Mouse (Mus musculus) liver, embryonic 11.5 days (tissue): ENCODE measurements around the gene Naa40. TPM values are rescaled to one million over a fixed set of nuclear protein-coding genes. Genes with fewer than 3 reads are reported as not detected.
A peak's percentile ranks its signal among the peaks of the same experiment; 100 is the strongest.

Experiments used
- ATAC-seq: fragments of 200-750 bp; cut with Nextera tagmentation; replicated peaks from 2 replicates; pipeline ENCODE4 v1.8.0; 2017; ENCODE audit warnings: moderate number of reproducible peaks, mild to moderate bottlenecking, moderate TSS enrichment, moderate library complexity; ENCODE audit not compliant: low FRiP score
- DNase-seq: peaks from one replicate; pipeline ENCODE4 v3.0.0-alpha.2; 2017; ENCODE audit warnings: low spot score
- H3K27ac ChIP-seq: fragments of 300-500 bp; sonication (generic); 2 replicates; pipeline ENCODE4 v1.5.1; 2014; ENCODE audit warnings: mild to moderate bottlenecking, low read depth, low read length, control low read depth
- H3K27me3 ChIP-seq: fragments of 300-500 bp; sonication (generic); replicated peaks from 2 replicates; pipeline ENCODE4 v1.6.1; 2014; ENCODE audit warnings: low read length, mixed read lengths; ENCODE audit not compliant: control insufficient read depth, insufficient read depth
- H3K36me3 ChIP-seq: fragments of 300-500 bp; sonication (generic); 2 replicates; pipeline ENCODE4 v1.6.1; 2014; ENCODE audit warnings: mild to moderate bottlenecking, low read length, moderate library complexity, mixed read lengths; ENCODE audit not compliant: control insufficient read depth, insufficient read depth
- H3K4me1 ChIP-seq: fragments of 300-500 bp; sonication (generic); replicated peaks from 2 replicates; pipeline ENCODE4 v1.6.1; 2014; ENCODE audit warnings: low read length, mixed read lengths; ENCODE audit not compliant: control insufficient read depth, insufficient read depth
- H3K4me2 ChIP-seq: fragments of 300-500 bp; sonication (generic); 2 replicates; pipeline ENCODE4 v1.6.1; 2014; ENCODE audit warnings: mild to moderate bottlenecking, control low read depth, moderate library complexity
- H3K4me3 ChIP-seq: fragments of 300-500 bp; sonication (generic); 2 replicates; pipeline ENCODE4 v1.5.1; 2014; ENCODE audit warnings: low read depth, low read length, control low read depth
- H3K9ac ChIP-seq: fragments of 300-500 bp; sonication (generic); 2 replicates; pipeline ENCODE4 v1.6.1; 2014; ENCODE audit warnings: low read depth, low read length, control low read depth
- H3K9me3 ChIP-seq: fragments of 300-500 bp; sonication (generic); 2 replicates; pipeline ENCODE4 v1.6.1; 2016; ENCODE audit warnings: low read length, inconsistent platforms, mixed read lengths; ENCODE audit not compliant: control insufficient read depth
- WGBS: fragments of 180-500 bp; shearing (Covaris S2); extraction: QIAGEN DNeasy Blood & Tissue Kit; methylation state at CpG from one replicate; pipeline ENCODE4 v1.1.7; 2014; 5-methylcytosine and 5-hydroxymethylcytosine counted together
- polyA plus RNA-seq: library from polyadenylated mRNA; unstranded; fragments of >200 nt; fragmentation: Nextera tagmentation; extraction: Ambion mirVana; gene quantifications from 2 replicates; pipeline ENCODE4 v1.2.1, GENCODE M21; 2014

Gene Naa40
- polyA plus RNA-seq, 1 experiment from 2014 or later = 70.7 TPM

DNA sequence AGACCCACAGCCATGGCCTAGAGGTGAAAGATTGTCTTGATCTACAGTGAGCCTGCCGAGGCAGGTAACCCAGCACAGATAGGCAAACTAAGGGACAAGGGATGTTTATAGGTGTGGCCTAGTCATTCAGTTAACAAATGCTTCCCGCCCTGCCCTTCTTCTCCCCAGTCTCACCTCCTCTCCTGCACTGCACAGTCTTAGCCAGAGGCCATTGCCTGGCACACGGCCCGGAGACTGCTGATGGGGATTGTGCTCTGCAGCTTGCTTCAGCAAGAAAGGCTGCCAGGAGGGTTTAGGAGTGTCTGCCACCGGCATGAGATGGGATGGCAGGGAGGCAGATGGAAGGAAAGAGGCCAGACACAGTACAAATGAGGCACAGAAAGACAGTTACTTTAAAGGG, 16.9 kb upstream of the Naa40 start:
- no peak overlapping the region for H3K27ac ChIP-seq
- ATAC-seq (no peak), DNase-seq (no peak)
- H3K4me3 ChIP-seq = no peak overlapping the region
- no peaks in the 10 kb centered on the region for H3K4me1 ChIP-seq
- 83% methylated on average over 5 of the region's 5 CpGs for WGBS
- H3K9me3 ChIP-seq = no peaks in the 10 kb centered on the region
- no peaks in the 10 kb centered on the region for H3K27me3 ChIP-seq
- no peak overlapping the region for H3K9ac ChIP-seq
- no peak overlapping the region for H3K4me2 ChIP-seq
- H3K36me3 ChIP-seq = no peaks in the 10 kb centered on the region

DNA sequence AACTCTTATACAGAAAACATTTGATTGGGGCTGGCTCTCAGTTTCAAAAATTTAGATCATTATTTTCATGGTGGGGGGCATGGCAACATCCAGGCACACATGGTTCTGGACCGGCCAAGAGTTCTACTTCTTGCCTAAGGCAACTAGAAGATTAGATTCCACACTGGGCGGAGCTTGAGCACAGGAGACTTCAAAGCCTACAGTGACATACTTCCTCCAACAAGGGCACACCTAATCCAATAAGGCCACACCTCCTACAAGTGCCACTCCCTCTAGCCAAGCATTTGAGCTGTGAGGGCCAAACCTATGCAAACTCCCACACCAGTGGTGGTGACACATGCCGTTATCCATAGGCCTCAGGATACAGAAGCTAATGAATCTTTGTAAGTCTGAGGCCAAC, 5.0 kb upstream of the Naa40 start:
- WGBS = 60% methylated on average over 3 of the region's 3 CpGs

DNA sequence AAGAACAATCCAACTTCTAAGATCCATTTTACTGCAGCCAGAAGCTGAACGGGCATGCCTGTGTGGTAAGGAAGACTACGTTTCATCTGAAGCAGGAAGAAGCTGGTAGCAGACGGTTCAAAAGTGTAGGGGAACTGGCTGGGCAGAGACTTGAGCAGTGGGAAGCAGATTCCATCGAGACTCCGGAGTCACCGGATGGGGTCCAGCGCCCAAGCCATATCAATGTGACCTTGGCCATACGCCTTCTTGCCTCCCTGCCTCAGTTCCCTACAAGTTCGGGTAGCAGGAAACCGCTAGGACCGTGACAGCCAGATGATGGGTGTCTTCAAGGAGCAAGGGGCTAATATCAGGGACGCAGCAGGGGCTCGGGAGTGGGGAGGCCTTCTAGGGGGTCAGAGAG, 692 bp downstream of the Naa40 start:
- H3K9me3 ChIP-seq = no peaks in the 10 kb centered on the region
- ATAC-seq (peak; percentile 23), DNase-seq (peak; percentile 45)
- H3K27me3 ChIP-seq = no peaks in the 10 kb centered on the region
- WGBS = 2% methylated on average over 13 of the region's 13 CpGs
- peak overlapping the region; percentile 84 for H3K27ac ChIP-seq
- peaks cover 11% of the 10 kb centered on the region; the same call in 1 of the 2 replicates for H3K36me3 ChIP-seq
- H3K4me1 ChIP-seq = peaks cover 12% of the 10 kb centered on the region
- H3K4me3 ChIP-seq = peak overlapping the region; percentile 81
- H3K4me2 ChIP-seq = peak overlapping the region; percentile 77
- peak overlapping the region; percentile 89 for H3K9ac ChIP-seq

More for the DNA sequence above, 5.0 kb upstream of the Naa40 start:
- peaks cover 3% of the 10 kb centered on the region; the same call in 1 of the 2 replicates for H3K4me1 ChIP-seq
- H3K9ac ChIP-seq = no peak overlapping the region
- no peak overlapping the region for H3K27ac ChIP-seq
- DNase-seq (no peak), ATAC-seq (peak; percentile 46)
- no peak overlapping the region for H3K4me3 ChIP-seq
- no peaks in the 10 kb centered on the region for H3K9me3 ChIP-seq
- H3K4me2 ChIP-seq = no peak overlapping the region
- no peaks in the 10 kb centered on the region for H3K36me3 ChIP-seq
- no peaks in the 10 kb centered on the region for H3K27me3 ChIP-seq

DNA sequence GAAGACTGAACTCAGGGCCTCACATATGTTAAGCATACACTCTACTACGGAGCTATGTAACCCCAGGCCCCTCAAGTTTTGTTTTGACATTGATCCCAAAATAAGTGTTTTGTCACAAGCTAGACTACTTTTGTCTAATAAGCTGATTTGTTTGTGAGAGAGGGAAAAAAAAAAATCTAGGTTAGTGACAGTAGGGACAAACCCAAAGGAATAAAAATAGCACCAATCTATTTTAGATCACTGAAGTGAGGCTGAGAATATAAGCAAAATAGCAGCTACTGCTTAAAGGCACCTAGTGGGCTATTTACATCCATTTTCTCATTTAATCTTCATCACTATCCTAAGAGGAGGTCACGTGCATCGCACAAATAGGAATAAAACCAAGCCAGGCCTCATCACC, 1.4 kb downstream of the Naa40 start:
- peak overlapping the region; percentile 81 for H3K4me3 ChIP-seq
- peak overlapping the region; percentile 89 for H3K9ac ChIP-seq
- DNase-seq = no peak
- H3K9me3 ChIP-seq = no peaks in the 10 kb centered on the region
- no peak overlapping the region for H3K27ac ChIP-seq
- peaks cover 11% of the 10 kb centered on the region; the same call in 1 of the 2 replicates for H3K36me3 ChIP-seq
- H3K4me2 ChIP-seq = peak overlapping the region; percentile 77
- H3K4me1 ChIP-seq = peaks cover 12% of the 10 kb centered on the region
- no peak for ATAC-seq
- H3K27me3 ChIP-seq = no peaks in the 10 kb centered on the region
- 89% methylated on average over 3 of the region's 3 CpGs for WGBS

DNA sequence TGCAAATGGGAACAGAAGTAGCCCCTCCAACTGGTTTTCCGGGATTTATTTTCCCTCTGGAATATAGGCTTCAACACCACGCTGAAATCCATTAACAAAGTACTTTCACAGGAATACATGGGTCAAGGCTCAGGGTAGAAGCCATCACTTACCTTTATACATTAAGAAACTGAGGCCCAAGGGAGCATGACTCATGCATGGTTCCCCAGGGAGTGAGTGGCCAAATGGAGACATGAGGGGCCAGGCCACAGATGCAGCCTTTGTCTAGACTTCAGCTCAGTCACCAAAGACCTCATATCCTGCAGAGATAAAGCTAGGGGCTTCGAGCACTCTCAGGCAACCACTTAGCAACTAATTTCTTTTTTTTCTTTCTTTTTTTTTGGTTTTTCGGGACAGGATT, 4.2 kb downstream of the Naa40 start:
- Histone ChIP-seq H3K4me3 (no peak overlapping the region), H3K4me1 (peaks cover 12% of the 10 kb centered on the region), H3K36me3 (peaks cover 16% of the 10 kb centered on the region), H3K9ac (no peak overlapping the region), H3K9me3 (no peaks in the 10 kb centered on the region), H3K27ac (no peak overlapping the region), H3K4me2 (no peak overlapping the region), H3K27me3 (no peaks in the 10 kb centered on the region)
- DNase-seq = no peak
- WGBS = 79% methylated on average over 4 of the region's 4 CpGs
- ATAC-seq = no peak

DNA sequence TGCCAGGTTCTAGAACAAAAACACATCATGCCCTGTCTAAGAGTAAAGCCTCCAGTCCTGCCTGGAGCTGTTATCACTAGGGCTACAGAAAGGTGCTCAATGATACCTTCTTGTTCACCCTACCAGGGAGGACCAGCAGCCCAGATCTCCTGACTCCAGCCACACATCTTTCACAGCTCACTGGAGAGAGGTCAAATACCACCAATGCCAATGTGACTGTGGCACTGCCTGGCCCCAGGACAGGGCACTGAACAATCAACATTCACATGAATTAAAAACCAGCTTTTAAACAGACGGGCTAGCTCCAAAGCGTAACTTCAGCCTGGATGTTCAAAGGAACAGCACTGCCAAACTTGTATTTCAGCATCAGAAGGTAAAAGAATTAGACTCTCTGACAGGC, 5.0 kb downstream of the Naa40 start:
- DNase-seq = no peak
- H3K4me3 ChIP-seq = no peak overlapping the region
- peaks cover 16% of the 10 kb centered on the region for H3K36me3 ChIP-seq
- 93% methylated on average over 2 of the region's 2 CpGs for WGBS
- H3K4me2 ChIP-seq = no peak overlapping the region
- no peak overlapping the region for H3K27ac ChIP-seq
- no peak overlapping the region for H3K9ac ChIP-seq
- H3K27me3 ChIP-seq = no peaks in the 10 kb centered on the region
- H3K4me1 ChIP-seq = peaks cover 9% of the 10 kb centered on the region
- ATAC-seq = no peak
- no peaks in the 10 kb centered on the region for H3K9me3 ChIP-seq

DNA sequence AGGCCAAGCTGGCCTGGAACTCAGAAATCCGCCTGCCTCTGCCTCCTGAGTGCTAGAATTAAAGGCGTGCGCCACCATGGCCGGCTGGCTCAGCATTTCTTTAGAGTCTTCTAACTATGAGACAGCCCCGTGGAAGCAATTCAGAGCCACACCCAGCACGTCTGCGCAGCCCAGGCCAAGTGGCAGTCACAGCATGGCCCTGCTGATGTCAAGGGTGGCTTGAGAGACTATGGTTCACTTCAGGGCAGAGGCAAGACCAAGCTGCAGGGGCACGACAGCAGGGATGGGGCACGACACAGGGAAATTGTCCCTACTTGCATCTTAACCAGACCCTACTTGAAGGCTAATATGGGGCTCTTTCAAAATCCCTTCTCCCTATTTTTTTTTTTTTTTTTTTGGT, 5.5 kb downstream of the Naa40 start:
- Histone ChIP-seq H3K9me3 (no peaks in the 10 kb centered on the region), H3K9ac (no peak overlapping the region), H3K4me1 (peaks cover 9% of the 10 kb centered on the region), H3K27ac (no peak overlapping the region), H3K4me3 (no peak overlapping the region), H3K4me2 (no peak overlapping the region), H3K36me3 (peaks cover 16% of the 10 kb centered on the region), H3K27me3 (no peaks in the 10 kb centered on the region)
- 88% methylated on average over 9 of the region's 9 CpGs for WGBS
- no peak for ATAC-seq
- no peak for DNase-seq

DNA sequence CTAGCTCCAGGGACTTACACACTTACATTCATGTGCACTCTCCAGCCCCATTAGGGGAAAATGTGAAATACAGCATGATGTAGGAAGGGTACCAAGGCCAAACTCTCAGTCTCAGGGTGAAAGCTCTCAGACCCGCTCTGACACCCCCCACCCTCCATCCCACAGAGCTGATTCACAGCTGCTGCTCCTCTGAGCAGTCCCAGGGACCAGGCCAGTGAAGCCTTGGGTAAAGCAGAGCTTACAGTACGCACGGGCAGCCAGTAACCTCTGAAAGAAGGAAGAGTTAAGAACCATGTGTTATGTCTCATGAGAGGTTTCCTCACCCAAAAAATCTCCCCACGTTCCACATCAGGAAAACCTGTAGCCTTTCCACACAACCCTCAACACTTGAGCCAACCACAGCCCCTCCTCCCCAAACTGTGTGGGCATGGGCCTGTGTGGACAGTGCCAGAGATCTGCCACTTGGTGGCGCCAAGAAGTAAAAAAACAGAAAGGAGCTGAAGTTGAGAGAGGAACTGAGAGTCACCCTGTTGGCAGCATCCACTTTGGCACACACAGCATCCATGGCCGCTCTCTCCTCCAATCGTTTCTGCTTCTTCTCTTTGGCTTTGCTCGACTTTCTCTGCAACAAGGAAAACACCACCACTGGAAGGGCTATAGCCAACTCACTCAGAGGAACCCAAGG, 6.3 kb downstream of the Naa40 start:
- Histone ChIP-seq H3K9me3 (no peaks in the 10 kb centered on the region), H3K27ac (no peak overlapping the region), H3K27me3 (no peaks in the 10 kb centered on the region), H3K4me2 (no peak overlapping the region), H3K4me1 (peaks cover 3% of the 10 kb centered on the region), H3K36me3 (peaks cover 23% of the 10 kb centered on the region), H3K4me3 (no peak overlapping the region), H3K9ac (no peak overlapping the region)
- 64% methylated on average over 8 of the region's 8 CpGs for WGBS
- DNase-seq (no peak), ATAC-seq (peak; percentile 64)

DNA sequence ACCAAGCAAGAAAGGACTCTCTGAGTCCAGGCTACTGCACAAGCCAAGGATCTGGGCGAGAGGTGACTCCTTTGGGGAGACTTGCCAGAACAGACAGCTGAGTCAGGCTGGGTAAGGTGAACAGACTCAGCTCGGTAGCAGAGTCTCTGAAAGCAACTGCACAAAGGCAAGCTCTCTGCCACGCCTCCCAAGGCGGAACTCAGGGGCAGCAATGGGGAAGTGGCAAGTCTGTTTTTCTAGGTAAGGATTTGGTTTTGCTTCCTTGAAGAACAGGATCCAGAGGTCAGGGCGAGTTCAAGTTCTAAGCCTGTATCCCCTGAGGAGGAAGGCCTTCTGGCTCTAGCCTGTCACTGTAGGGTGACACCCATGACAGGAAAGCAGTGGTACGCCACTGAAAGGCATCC, 14.5 kb downstream of the Naa40 start:
- H3K9me3 ChIP-seq = no peaks in the 10 kb centered on the region
- H3K4me2 ChIP-seq = no peak overlapping the region
- no peaks in the 10 kb centered on the region for H3K4me1 ChIP-seq
- H3K9ac ChIP-seq = no peak overlapping the region
- peaks cover 35% of the 10 kb centered on the region for H3K36me3 ChIP-seq
- ATAC-seq = no peak
- DNase-seq = no peak
- H3K27ac ChIP-seq = no peak overlapping the region
- 70% methylated on average over 6 of the region's 6 CpGs for WGBS
- H3K27me3 ChIP-seq = no peaks in the 10 kb centered on the region
- H3K4me3 ChIP-seq = no peak overlapping the region
